Mouse (Mus musculus) brown adipose tissue, adult 24 weeks (tissue): ENCODE measurements at regions not wholly inside any gene's neighbourhood (a gene's known extent, or its start where the extent isn't known, plus 50 kb on each side); places are given as distances from the start of the nearest gene placed in this dataset.

Source experiments
- H3K27ac ChIP-seq: fragments of 200-500 bp; replicated peaks from 2 replicates; pipeline ENCODE4 v1.5.1; 2012; ENCODE audit warnings: low read depth, mild to moderate bottlenecking, low read length
- H3K4me1 ChIP-seq: fragments of 200-500 bp; 2 replicates; pipeline ENCODE4 v1.6.1; 2012; ENCODE audit warnings: low read length, mixed read lengths; ENCODE audit not compliant: control insufficient read depth, insufficient read depth, insufficient read length
- H3K4me3 ChIP-seq: fragments of 200-500 bp; 2 replicates; pipeline ENCODE4 v1.5.1; 2012; ENCODE audit warnings: low read depth, mild to moderate bottlenecking, low read length, moderate library complexity; ENCODE audit not compliant: insufficient read depth

DNA sequence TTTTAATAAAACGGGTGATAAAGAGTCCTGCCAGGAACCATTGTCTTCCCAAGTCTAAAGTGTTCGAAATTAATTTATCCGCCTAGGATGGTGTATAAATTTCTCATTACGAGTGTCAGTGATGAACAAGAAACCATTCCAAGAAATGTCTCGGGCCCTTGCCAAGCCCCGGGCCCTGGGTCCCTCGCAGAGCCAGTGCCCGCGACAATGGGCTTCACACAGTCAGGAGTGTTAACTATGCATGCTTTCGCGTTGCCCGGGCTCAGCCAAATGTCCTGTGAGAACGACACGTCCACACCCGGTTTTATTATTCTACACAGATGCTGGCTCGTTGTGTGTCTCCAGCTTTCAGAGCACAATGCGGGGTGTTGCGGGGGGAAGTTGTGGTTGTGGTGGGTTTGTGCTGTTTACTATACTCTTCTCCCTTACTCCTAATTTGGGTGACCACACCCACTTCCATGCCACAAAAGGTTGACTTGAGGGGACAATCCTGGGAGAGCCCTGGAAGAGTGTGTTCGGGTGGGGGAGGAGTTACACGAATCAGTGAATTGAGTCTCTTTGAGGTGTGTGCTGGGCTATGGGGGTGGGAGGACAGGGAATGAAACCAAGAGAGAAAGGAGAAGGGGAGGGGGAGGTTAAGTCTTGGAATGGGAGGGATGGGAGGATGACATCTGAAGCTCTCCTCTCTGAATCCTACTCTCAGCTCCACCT is 166.5 kb downstream of the Inhbb start:
- Histone ChIP-seq H3K27ac (no peak overlapping the region), H3K4me1 (peaks cover 4% of the 10 kb centered on the region; the same call in 1 of the 2 replicates), H3K4me3 (no peak overlapping the region)

DNA sequence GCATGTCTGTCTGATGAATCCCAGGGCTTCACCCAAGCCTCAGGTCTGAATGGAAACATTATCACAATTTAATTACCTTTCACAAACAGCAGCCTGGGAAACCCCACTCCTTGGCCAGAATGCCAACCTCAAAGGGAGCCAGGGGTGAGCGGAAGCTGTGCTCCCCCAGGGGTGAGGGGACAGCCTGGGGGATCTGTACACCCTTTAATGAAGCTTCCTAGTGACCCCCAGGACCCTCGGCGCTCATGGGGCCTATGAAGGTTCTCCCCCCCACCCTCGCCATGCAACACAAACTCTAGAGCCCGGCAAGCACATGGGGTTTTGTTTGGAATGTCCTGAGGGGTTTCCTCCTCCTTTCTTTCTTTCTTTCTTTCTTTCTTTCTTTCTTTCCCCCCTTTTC is 167.1 kb downstream of the Inhbb start:
- H3K4me1 ChIP-seq, result peaks cover 4% of the 10 kb centered on the region; the same call in 1 of the 2 replicates
- H3K27ac ChIP-seq, result no peak overlapping the region
- H3K4me3 ChIP-seq, result no peak overlapping the region

DNA sequence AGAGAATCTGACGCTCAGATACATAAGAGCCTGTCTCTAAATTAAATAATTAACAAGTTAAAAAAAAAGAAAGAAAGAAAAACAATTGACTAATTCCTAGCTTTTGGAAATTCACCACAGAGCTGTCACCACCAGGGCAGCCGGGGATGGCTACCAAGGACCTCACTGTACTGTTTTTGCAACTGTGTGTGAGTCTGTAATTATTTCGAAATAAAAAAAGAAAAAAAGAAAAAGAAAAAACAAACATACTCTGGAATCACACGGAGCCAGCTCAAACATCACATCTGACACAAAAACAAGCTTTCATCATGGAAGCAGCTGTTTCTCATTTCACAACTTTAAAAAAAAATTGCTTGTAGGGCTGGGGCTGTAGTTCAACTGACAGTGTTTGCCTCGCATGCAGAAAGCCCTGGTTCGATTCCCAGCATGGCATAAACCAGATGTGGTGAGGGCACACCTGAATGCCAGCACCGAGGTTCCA is 168.6 kb downstream of the Inhbb start:
- Histone ChIP-seq H3K27ac (peak overlapping the region; percentile 27; the same call in 1 of the 2 replicates), H3K4me3 (no peak overlapping the region), H3K4me1 (peaks cover 4% of the 10 kb centered on the region; the same call in 1 of the 2 replicates)

DNA sequence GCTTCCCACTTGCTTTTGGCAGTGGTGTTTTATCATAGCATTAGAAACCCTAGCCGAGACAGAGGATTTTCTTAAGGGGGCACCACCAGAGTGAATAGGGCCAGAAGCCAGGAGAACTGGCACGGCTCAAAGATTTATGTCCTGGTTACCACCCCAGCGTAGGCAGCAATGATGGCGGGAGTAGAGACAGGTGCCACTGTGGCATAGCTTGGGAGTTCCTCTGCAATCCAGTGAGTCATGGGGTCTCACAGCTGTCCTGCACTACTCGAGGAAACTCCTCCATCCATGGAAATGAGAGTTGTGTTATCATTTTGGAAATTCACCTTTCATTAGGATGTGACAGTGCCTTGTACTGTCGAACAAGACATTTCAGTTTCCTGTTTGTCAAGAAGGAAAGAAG is 169.6 kb downstream of the Inhbb start:
- Histone ChIP-seq H3K27ac (no peak overlapping the region), H3K4me3 (no peak overlapping the region), H3K4me1 (peaks cover 6% of the 10 kb centered on the region; the same call in 1 of the 2 replicates)

DNA sequence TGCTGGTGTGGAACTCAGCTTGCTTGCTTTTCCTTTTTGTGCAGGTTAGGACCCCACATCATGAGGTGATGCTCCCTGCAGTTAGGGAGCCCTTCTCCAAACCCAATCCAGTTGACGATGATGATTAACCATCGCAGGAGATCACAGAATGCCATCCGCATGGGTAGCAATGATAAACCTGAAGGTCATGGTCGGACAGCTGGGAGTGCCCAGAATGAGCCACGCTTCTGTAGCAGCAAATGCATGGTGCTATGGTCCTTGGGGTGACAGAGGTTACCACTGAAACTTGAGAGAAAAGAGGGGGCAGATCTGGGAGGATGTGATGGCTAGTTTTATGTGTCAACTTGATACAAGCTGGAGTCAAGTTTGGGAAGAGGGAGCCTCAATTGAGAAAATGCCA is 170.3 kb downstream of the Inhbb start:
- no peak overlapping the region for H3K27ac ChIP-seq
- H3K4me3 ChIP-seq, result no peak overlapping the region
- peaks cover 6% of the 10 kb centered on the region; the same call in 1 of the 2 replicates for H3K4me1 ChIP-seq

DNA sequence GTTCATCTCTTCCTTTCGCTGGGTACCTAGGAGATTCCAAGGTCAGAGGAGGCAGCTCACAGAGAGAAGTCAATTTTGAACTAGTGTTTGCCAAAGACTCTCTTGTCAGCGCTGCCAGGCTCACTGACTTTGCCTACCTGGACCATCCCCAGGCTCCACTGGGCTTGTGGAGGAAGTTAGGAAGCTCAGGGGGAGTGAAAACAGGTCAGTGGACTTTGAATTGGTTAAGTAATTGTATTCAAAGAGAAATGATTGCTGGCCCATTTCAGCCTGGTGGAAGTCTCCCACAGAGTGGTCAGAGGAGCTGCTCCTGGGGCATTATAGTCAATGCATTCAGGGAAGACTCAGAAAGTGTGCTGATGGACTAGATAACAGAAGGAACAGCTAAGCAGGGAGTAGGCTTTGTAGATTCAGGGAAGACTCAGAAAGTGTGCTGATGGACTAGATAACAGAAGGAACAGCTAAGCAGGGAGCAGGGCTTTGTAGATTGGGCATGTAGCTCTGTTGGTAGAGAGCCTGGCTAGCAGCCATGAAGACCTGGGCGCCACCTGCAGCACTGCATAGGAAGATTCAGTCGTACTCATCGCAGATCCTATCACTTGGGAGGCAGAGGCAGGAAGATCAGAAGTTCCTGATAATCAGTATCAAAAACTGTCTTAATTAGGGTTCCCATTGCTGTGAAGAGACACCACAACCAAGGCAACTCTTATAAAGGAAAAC is 173.1 kb downstream of the Inhbb start:
- Histone ChIP-seq H3K4me1 (peaks cover 2% of the 10 kb centered on the region; the same call in 1 of the 2 replicates), H3K4me3 (no peak overlapping the region), H3K27ac (no peak overlapping the region)

DNA sequence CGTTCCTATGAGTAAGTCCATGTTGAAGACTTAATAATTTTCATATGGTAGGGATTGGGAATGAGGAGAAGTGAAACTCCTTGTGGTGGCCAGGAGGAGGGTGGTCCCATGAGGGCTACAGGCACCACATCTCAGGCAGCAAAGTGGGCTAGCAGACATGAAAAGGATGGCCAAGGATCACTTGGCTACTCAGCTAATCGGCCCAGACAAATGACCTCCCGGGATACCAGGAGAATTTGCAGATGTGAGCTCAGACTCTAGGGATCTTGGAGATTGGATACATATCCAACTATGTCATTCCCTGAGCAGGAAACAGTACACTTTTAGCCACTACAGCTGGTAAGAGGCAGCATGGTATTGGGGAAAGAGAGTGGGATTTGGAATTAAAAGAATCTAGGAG is 174.9 kb downstream of the Inhbb start:
- H3K4me3 ChIP-seq, result no peak overlapping the region
- 0 out of 2 replicates have a peak, but pooled peaks cover 2% of the 10 kb centered on the region for H3K4me1 ChIP-seq
- no peak overlapping the region for H3K27ac ChIP-seq

DNA sequence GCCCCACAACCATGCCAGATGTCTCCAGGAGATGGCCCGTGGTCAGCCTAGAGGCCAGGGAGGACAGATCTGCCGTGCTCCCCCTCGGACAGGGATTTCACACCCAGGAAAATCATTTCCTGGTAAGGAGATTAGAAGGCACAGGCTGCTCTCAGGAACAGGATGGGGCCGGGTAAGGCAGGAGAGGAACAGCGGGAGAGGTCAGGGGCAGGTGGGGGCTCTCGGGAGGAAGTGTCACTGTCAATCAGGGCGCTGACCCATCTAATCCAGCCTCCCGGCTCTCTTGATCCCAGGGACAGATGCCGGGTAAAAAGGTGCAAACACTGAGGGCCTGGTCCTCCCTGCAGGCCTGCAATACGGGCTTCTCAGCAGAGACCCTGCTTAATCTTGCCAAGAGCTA is 183.6 kb downstream of the Inhbb start:
- Histone ChIP-seq H3K27ac (no peak overlapping the region), H3K4me1 (no peaks in the 10 kb centered on the region; the same call in none of the 2 replicates), H3K4me3 (no peak overlapping the region)

DNA sequence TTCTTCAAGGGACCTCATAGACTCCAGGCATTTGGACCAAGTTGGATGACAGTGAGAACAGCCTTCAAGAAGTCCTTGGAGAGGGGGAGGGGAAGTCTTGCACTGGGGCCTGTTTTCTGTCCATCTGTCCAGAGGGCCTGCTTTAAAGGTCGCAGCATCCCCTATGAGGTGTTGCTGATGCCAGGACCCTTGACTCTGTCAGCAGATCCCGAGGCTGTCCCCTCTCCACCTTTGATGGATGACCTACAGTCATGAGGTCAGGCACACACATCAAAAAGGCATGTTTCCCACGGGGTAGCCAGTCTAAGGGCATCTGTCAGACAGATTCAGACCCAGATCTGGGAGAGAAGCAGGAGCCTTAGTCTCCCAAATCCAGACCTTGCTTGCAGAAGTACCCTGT is 183.4 kb upstream of the Gli2 start:
- H3K27ac ChIP-seq, result no peak overlapping the region
- H3K4me1 ChIP-seq, result no peaks in the 10 kb centered on the region; the same call in none of the 2 replicates
- no peak overlapping the region for H3K4me3 ChIP-seq

DNA sequence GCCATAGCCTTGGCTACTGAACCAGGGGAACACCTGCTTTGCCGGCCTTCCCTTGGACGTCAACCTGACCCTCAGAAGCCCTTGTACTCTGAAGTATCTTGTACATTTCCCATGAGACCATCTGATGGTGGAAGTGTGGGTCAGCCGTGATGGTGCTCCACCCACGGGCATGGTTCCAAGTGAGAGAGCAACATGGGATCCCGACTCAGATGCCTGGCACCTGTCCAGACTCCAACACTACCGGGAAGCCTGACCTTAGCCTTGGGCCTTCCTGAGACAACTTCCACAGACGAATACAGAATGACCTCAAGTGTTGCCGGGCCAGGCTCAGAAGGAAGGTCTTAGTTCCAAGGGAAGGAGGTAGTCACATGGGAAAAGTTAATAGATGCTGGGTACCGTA is 181.0 kb upstream of the Gli2 start:
- no peaks in the 10 kb centered on the region; the same call in none of the 2 replicates for H3K4me1 ChIP-seq
- no peak overlapping the region for H3K4me3 ChIP-seq

DNA sequence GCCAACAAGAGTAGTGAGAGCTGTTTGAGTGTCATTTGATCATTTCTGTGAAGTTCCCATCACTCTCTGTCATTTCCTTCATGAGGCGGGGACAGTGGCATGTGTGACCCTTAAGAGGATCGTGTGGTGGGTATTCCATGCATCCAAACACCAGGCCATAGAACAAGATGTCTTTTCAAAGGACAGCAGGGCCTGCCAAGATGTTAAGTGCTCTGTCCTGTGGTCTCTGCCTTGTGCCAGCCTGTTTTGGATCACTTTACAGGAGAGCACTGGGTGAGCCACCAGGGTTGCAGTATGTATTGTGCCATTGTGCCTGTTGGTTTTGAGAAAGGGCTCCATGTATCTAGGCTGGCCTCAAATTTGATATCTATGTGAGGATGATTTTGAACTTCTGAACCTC is 173.6 kb upstream of the Gli2 start:
- Histone ChIP-seq H3K27ac (no peak overlapping the region), H3K4me1 (no peaks in the 10 kb centered on the region), H3K4me3 (no peak overlapping the region)

More for the DNA sequence above, 181.0 kb upstream of the Gli2 start:
- no peak overlapping the region for H3K27ac ChIP-seq

DNA sequence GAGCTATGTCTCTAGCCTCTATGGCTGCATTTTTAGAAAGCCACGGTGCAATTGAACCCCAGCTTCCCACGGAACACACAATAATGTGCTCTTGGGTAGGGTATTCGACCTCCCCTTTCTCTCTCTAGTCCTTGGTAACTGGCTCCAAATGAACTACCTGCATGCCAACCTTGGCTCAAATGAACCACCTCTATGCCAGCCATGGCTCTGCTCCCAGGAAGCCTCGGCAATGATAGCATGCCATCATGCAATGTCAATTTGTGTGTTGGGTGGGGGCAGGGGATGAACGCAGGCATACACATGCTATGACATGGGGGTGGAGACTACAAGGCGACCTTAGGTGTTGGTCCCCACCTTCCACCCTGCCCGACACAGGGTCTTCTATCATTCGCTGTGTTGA is 170.5 kb upstream of the Gli2 start:
- Histone ChIP-seq H3K4me1 (peaks cover 11% of the 10 kb centered on the region; the same call in 1 of the 2 replicates), H3K27ac (no peak overlapping the region), H3K4me3 (no peak overlapping the region)

DNA sequence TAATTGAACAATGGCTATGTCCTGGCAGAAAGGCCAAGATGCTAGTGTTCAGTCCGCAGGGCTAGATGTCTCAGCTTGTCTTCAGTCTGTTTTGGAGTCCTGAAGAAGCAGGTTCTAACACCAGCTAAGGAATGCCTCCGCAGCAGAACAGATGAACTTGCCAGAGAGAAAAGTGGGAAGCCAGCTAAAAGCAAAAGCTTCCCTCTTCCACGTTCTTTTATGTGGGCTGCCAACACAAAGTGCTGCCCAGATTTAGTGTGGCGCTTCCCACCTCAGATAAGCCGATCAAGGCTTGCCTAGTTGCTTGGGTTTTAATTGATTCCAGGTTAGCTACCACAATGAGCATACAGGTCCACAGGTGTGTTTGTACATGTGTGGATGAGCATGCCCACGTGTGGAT is 168.5 kb upstream of the Gli2 start:
- Histone ChIP-seq H3K4me3 (no peak overlapping the region), H3K4me1 (peaks cover 23% of the 10 kb centered on the region), H3K27ac (no peak overlapping the region)

DNA sequence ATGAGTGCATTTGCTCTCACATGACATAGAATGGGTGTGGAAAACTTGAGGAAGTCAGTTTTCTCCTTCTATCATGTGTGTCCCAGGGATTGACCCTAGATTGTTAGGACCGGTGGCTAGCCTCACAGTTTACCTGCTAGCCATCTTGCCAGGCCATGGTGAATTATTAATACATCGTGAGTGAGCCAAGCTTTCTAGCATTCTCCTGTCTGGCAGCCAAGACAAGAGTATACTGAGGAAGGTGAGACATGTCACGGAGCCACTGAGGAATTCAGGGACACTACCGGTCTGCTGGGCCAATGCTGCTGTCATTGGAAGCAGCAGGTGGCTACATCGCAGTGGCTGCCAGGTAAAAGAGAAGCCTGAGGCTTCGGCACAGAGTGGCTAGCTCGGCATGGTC is 167.6 kb upstream of the Gli2 start:
- Histone ChIP-seq H3K4me3 (no peak overlapping the region), H3K4me1 (peaks cover 23% of the 10 kb centered on the region), H3K27ac (no peak overlapping the region)

DNA sequence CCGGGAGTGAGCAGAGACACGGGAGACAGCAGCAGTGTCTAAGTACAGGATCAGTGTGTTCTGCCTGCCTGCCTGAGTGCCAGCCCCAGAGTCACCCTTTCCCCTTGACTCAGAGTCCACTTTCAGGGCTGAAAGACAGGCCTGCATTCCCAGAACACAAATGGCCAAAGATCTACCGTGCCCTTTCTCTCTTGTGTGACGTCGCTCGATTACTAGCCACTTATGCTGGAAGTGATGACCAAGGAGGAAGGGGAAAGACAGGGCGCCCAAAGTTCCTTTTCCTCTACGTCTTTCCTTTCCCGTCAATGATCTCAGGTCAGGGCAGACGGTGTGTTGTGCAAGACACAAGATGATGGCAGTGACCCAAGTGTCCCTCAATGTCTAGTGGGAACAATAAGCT is 166.4 kb upstream of the Gli2 start:
- peak overlapping the region; percentile 51 for H3K27ac ChIP-seq

DNA sequence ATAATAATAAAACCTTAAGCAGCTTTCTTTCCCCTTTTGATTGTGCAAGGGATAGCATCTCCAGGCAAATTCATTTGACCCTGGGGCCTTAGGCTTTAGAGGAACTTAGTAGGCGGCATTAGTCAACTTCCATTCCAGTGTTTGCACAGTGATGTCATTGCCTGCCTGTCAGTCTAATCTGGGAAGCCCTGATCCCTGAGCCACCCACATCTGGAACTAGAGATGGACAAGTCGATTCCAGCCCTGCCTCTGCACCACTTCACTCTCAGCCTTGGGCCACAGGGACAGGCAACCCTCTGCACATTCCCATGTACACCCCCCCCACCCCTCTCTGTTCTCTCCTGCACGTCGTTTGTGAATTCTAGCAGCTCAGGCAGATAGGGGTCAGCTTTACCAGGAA is 164.0 kb upstream of the Gli2 start:
- Histone ChIP-seq H3K4me1 (peaks cover 23% of the 10 kb centered on the region), H3K27ac (no peak overlapping the region), H3K4me3 (no peak overlapping the region)

More for the DNA sequence above, 166.4 kb upstream of the Gli2 start:
- Histone ChIP-seq H3K4me3 (no peak overlapping the region), H3K4me1 (peaks cover 23% of the 10 kb centered on the region)
